Mouse (Mus musculus) embryonic facial prominence, embryonic 11.5 days (tissue): Measurements from ENCODE around the gene Mapk6. TPM values are rescaled to one million over a fixed set of nuclear protein-coding genes. Genes with fewer than 3 reads are reported as not detected.

Experiments used
- ATAC-seq: fragments of 200-750 bp; cut with Nextera tagmentation; replicated peaks from 2 replicates; pipeline ENCODE4 v1.8.0; 2017; ENCODE audit warnings: low read depth; ENCODE audit not compliant: insufficient number of reproducible peaks, low FRiP score, low TSS enrichment
- DNase-seq: peaks from one replicate; pipeline ENCODE4 v3.0.0-alpha.2; 2015; ENCODE audit warnings: low spot score
- H3K27ac ChIP-seq: fragments of 300-500 bp; sonication (generic); replicated peaks from 2 replicates; pipeline ENCODE4 v1.5.1; 2014; ENCODE audit warnings: mild to moderate bottlenecking, low read depth, low read length, control low read depth
- H3K27me3 ChIP-seq: fragments of 300-500 bp; sonication (generic); 2 replicates; pipeline ENCODE4 v1.6.1; 2014; ENCODE audit warnings: mild to moderate bottlenecking, low read length, moderate library complexity, mixed read lengths; ENCODE audit not compliant: control insufficient read depth, insufficient read depth
- H3K36me3 ChIP-seq: fragments of 300-500 bp; sonication (generic); replicated peaks from 2 replicates; pipeline ENCODE4 v1.6.1; 2014; ENCODE audit warnings: low read depth, mild to moderate bottlenecking, low read length, moderate library complexity, mixed read lengths; ENCODE audit not compliant: control insufficient read depth, insufficient read depth
- H3K4me1 ChIP-seq: fragments of 300-500 bp; sonication (generic); 2 replicates; pipeline ENCODE4 v1.6.1; 2014; ENCODE audit warnings: low read length, mixed read lengths; ENCODE audit not compliant: control insufficient read depth, insufficient read depth
- H3K4me2 ChIP-seq: fragments of 300-500 bp; sonication (generic); 2 replicates; pipeline ENCODE4 v1.6.1; 2014; ENCODE audit warnings: low read depth, mild to moderate bottlenecking, control low read depth, low read length, moderate library complexity
- H3K4me3 ChIP-seq: fragments of 300-500 bp; sonication (generic); 2 replicates; pipeline ENCODE4 v1.5.1; 2014; ENCODE audit warnings: low read depth, low read length, control low read depth
- H3K9ac ChIP-seq: fragments of 300-500 bp; sonication (generic); replicated peaks from 2 replicates; pipeline ENCODE4 v1.6.1; 2014; ENCODE audit warnings: mild to moderate bottlenecking, control low read depth, low read length
- H3K9me3 ChIP-seq: fragments of 300-500 bp; sonication (generic); replicated peaks from 2 replicates; pipeline ENCODE4 v1.6.1; 2016; ENCODE audit warnings: mild to moderate bottlenecking, low read length, inconsistent platforms, mixed read lengths; ENCODE audit not compliant: control insufficient read depth
- WGBS: fragments of 180-500 bp; shearing (Covaris S2); extraction: QIAGEN DNeasy Blood & Tissue Kit; methylation state at CpG from one replicate; pipeline ENCODE4 v1.1.7; 2014; 5-methylcytosine and 5-hydroxymethylcytosine counted together
- polyA plus RNA-seq: library from polyadenylated mRNA; unstranded; fragments of >200 nt; fragmentation: Nextera tagmentation; extraction: Ambion mirVana; gene quantifications from 2 replicates; pipeline ENCODE4 v1.2.1, GENCODE M21; 2014

The Mapk6 gene
- polyA plus RNA-seq, 1 experiment from 2014 or later, result 152 TPM

DNA sequence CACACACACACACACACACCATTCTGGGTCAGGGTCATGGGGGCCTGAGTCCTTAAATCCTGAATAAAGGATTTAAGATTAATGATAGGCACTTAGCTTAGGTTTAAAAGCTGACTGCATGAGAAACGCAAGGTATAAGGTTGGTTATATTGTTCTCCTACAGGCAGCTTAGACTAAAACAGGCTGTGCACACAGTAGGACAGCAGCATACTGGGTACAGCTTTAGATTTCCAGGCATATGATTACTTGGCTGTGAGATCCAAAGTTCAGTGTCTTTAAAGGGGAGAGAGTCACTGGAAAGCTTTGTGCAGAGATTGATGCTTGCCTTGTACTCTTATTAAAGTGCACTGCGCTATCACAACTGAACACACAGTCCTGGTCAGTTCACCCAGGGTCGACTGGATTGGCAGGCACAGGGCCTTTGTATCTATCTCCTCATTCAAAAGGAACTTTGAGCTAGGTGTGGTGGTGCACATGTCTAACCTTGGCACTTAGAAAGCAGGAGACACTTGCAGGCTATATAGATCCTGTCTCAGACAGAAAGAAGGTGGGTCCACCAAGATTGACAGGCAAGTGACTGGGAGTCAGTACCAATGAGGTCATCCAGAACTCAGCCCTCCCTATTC, 25.4 kb downstream of the Mapk6 start:
- no peak for ATAC-seq
- WGBS, result 84% methylated on average over 3 of the region's 3 CpGs

DNA sequence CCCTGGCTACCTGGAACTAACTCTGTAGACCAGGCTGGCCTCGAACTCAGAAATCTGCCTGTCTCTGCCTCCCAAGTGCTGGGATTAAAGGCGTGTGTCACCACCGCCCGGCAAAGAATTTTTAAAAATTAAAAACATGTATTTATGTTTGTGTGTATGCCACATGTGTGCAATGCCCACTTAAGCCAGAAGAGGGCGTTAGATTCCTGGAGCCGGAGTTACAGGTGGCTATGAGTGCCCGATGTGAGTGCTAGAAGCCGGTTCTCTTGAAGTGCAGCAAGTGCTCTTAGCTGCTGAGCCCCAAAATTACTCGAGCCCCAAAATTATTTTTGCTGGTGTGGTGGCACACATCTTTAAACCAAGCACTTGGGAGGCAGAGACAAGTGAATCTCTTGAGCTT, 26.0 kb downstream of the Mapk6 start:
- Histone ChIP-seq H3K4me3 (no peak overlapping the region), H3K9me3 (no peaks in the 10 kb centered on the region), H3K36me3 (peaks cover 5% of the 10 kb centered on the region; the same call in 1 of the 2 replicates), H3K9ac (no peak overlapping the region), H3K4me2 (no peak overlapping the region), H3K27me3 (no peaks in the 10 kb centered on the region), H3K4me1 (no peaks in the 10 kb centered on the region), H3K27ac (no peak overlapping the region)
- ATAC-seq, result no peak
- DNase-seq, result no peak
- 75% methylated on average over 9 of the region's 9 CpGs for WGBS

More for the DNA sequence above, 25.4 kb downstream of the Mapk6 start:
- H3K4me3 ChIP-seq, result no peak overlapping the region
- DNase-seq, result no peak
- no peak overlapping the region for H3K4me2 ChIP-seq
- peaks cover 11% of the 10 kb centered on the region for H3K36me3 ChIP-seq
- H3K27me3 ChIP-seq, result no peaks in the 10 kb centered on the region
- H3K9me3 ChIP-seq, result no peaks in the 10 kb centered on the region
- H3K9ac ChIP-seq, result no peak overlapping the region
- H3K27ac ChIP-seq, result no peak overlapping the region
- H3K4me1 ChIP-seq, result no peaks in the 10 kb centered on the region

DNA sequence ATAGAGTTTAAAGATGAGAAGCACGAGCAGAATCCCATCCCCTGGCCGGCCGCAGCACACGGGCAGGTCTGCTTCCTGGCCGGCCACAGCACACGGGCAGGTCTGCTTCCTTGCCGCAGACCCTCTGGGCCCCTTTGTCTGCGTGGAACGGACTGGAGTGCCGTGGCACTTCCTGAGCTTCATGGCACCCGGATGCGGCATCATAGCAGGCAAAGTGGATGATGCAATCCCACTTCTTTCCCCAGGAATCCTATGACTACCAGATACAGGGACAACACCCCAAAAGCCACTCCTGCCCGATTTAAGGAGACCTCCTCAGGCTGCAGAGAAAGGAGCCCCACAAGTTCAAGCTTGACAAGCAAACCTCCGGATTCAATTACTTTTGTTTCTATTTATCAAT, 27.0 kb downstream of the Mapk6 start:
- no peaks in the 10 kb centered on the region for H3K4me1 ChIP-seq
- H3K9ac ChIP-seq, result no peak overlapping the region
- H3K27me3 ChIP-seq, result no peaks in the 10 kb centered on the region
- DNase-seq (no peak), ATAC-seq (no peak)
- H3K27ac ChIP-seq, result no peak overlapping the region; the same call in 1 of the 2 replicates
- H3K9me3 ChIP-seq, result no peaks in the 10 kb centered on the region
- H3K4me3 ChIP-seq, result no peak overlapping the region
- 88% methylated on average over 14 of the region's 14 CpGs for WGBS
- no peak overlapping the region for H3K4me2 ChIP-seq
- H3K36me3 ChIP-seq, result 0 out of 2 replicates have a peak, but pooled peaks cover 2% of the 10 kb centered on the region

DNA sequence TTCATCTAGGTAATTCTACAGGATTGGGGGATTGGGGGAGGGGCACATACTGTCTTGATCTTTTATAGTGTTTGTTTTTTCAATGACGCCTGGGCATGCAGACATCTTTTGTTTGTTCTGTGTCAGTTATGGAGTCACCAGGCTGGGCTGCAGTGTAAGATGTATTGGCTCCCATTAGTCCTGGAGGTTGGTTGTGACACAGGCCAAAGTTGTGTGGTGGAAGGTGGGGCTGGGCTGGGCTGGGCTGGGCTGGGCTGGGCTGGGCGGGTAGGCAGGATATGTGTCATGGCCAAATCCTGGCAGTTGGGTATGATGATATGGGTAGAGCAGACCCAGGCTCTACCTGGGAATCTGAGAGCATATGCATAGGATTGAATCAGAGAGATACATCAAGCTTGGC, 31.0 kb downstream of the Mapk6 start:
- no peaks in the 10 kb centered on the region for H3K4me1 ChIP-seq
- no peaks in the 10 kb centered on the region for H3K36me3 ChIP-seq
- H3K9ac ChIP-seq, result no peak overlapping the region
- H3K27me3 ChIP-seq, result no peaks in the 10 kb centered on the region
- WGBS, result 93% methylated on average over 2 of the region's 2 CpGs
- no peak for ATAC-seq
- H3K9me3 ChIP-seq, result no peaks in the 10 kb centered on the region
- no peak for DNase-seq
- H3K4me2 ChIP-seq, result no peak overlapping the region
- no peak overlapping the region for H3K4me3 ChIP-seq
- H3K27ac ChIP-seq, result no peak overlapping the region

DNA sequence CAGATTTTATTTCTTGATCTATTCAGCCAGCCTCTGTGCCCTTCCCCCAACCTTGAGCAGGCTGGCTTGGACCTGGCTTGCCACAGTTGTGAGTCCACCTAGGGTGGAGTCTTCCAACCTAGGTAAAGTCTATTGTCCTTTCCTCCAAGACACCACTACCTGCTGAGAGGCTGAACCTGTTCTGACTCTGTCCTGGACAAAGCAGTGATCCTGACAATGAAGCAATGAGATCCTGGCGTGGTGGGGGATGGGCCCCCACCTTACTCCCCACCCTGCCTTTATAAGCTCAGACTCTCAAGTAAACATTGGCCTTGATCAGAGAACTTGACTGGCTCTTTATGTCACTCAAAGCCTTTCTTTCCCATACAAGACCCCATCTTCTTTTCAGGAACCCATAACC, 33.4 kb downstream of the Mapk6 start:
- no peak for ATAC-seq
- no peak overlapping the region for H3K9ac ChIP-seq
- H3K36me3 ChIP-seq, result no peaks in the 10 kb centered on the region
- no peaks in the 10 kb centered on the region for H3K4me1 ChIP-seq
- no peak for DNase-seq
- H3K27me3 ChIP-seq, result no peaks in the 10 kb centered on the region
- H3K27ac ChIP-seq, result no peak overlapping the region
- no peaks in the 10 kb centered on the region for H3K9me3 ChIP-seq
- H3K4me2 ChIP-seq, result no peak overlapping the region
- no peak overlapping the region for H3K4me3 ChIP-seq
- 71% methylated on average over 1 of the region's 1 CpGs for WGBS

DNA sequence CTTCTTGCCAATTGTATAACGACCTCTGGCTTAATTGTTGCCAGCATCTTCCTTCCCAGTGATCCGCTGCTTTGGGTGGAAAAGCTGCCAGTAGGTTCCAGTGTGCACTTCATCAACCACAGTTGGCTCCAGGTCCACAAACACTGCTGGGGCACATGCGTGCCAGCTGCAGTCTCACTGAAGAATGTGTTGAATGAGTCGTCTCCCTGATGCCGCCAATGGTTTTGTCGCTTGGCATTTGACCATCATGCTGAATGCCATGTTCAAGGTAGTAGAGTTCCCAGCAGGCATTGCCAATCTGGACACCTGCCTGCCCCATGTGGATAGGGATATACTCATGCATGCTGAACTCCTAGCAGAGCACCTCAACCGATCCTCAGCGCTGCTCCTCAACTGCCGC, 34.2 kb downstream of the Mapk6 start:
- no peak for ATAC-seq
- WGBS, result 91% methylated on average over 9 of the region's 9 CpGs

DNA sequence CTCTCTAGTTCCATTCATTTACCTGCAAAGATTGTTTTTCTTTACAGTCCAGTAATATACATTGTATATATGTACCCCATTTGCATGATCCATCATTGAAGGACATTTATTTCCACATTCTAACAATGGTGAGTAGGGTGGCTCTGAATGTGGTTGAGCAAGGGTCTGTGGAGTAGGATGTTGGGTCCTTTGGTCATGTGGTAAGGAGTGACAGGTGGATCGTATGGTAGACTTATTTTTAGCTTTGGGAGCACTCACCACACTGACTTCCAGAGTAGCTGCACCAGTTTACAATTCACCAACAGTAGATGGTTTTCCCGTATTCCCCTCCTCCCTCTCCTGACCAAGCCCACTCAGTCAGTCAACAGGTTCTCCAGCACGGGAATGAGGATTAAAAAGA, 41.0 kb downstream of the Mapk6 start:
- Histone ChIP-seq H3K4me1 (no peaks in the 10 kb centered on the region), H3K36me3 (no peaks in the 10 kb centered on the region), H3K4me3 (no peak overlapping the region), H3K9me3 (no peaks in the 10 kb centered on the region), H3K4me2 (no peak overlapping the region), H3K27ac (no peak overlapping the region), H3K9ac (no peak overlapping the region), H3K27me3 (no peaks in the 10 kb centered on the region)
- ATAC-seq (no peak), DNase-seq (no peak)
- 73% methylated on average over 3 of the region's 3 CpGs for WGBS

More for the DNA sequence above, 34.2 kb downstream of the Mapk6 start:
- Histone ChIP-seq H3K4me1 (no peaks in the 10 kb centered on the region), H3K4me2 (no peak overlapping the region), H3K9me3 (no peaks in the 10 kb centered on the region), H3K4me3 (no peak overlapping the region), H3K9ac (no peak overlapping the region), H3K27me3 (no peaks in the 10 kb centered on the region), H3K27ac (no peak overlapping the region), H3K36me3 (no peaks in the 10 kb centered on the region)
- no peak for DNase-seq

DNA sequence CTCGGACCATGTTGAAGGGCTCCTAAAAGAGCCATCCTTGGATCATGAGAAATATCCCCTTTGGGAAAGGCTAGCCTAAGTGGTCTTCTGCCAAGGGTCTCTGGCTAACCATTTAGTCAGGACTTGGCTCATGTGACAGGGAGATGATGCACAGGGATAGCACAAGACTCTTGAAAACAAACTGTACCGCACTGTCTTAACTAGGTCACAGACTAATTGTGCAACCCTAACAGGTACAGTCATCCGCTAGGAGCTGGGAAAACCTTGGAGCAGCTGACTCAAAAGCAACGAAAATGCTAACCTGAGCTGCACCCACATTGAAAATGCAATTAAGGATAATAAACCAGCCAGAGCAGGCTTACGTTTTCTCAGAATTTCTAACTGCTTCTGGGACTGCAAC, 43.6 kb downstream of the Mapk6 start:
- no peak for DNase-seq
- Histone ChIP-seq H3K4me1 (no peaks in the 10 kb centered on the region), H3K36me3 (no peaks in the 10 kb centered on the region), H3K4me2 (no peak overlapping the region), H3K27ac (no peak overlapping the region), H3K4me3 (no peak overlapping the region), H3K9ac (no peak overlapping the region), H3K9me3 (no peaks in the 10 kb centered on the region), H3K27me3 (no peaks in the 10 kb centered on the region)
- ATAC-seq, result no peak
- 72% methylated on average over 5 of the region's 5 CpGs for WGBS
